Mouse (Mus musculus): ENCODE data around the gene Dock8. TPM values are rescaled to one million over a fixed set of nuclear protein-coding genes. Genes with fewer than 3 reads are reported as not detected.

The Dock8 gene
- polyA plus RNA-seq, 1 experiment from 2014 or later = 2.9 TPM

DNA sequence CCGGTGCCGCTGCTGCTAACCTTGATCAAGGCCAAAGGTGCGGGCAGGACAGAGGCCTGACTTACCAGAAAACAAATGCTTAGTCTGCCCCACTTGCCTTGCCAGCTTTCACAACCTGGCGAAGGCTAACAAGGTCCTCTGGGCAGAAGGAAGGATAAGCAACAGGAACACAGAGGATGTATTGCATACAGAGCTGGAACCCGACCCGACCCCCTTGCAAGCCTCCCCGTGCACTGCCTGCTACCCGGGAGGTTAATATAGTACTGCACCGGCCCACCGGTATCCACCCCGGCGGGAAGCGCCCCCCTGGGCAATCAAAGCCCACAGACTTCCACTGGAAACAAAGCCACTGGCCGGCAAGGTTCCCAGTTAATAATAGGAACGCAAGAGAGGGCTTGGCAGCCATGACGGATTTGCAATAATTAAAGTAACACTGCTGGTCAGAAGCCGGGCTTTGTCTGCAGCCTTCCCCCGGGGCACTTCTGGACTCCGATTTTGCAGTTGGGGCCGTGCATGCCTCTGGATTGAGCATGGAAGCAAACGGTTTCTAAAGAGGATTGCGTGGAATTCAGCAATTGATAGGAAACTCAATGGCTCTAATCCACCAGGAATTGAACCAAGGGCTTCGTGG, 208.5 kb downstream of the Dock8 start:
- Histone ChIP-seq H3K9ac (no peak overlapping the region), H3K4me2 (replicated peaks) (peak overlapping the region; percentile 41), H3K36me3 (no peaks in the 10 kb centered on the region), H3K4me1 (peaks cover 12% of the 10 kb centered on the region), H3K9me3 (no peaks in the 10 kb centered on the region), H3K27me3 (0 out of 2 replicates have a peak, but pooled peaks cover 2% of the 10 kb centered on the region), H3K4me3 (0 out of 2 replicates have a peak overlapping the region, but pooled peaks have one; percentile 18), H3K27ac (0 out of 2 replicates have a peak overlapping the region, but pooled peaks have one; percentile 11)
- ATAC-seq (ENCODE audit: insufficient number of reproducible peaks, insufficient read depth, low FRiP score, low TSS enrichment) = no peak
- WGBS = 5% methylated on average over 23 of the region's 23 CpGs

- Histone ChIP-seq H3K36me3 (no peaks in the 10 kb centered on the region), H3K27me3 (0 out of 2 replicates have a peak, but pooled peaks cover 2% of the 10 kb centered on the region), H3K27ac (no peak overlapping the region), H3K4me3 (no peak overlapping the region), H3K4me1 (peaks cover 12% of the 10 kb centered on the region), H3K9me3 (0 out of 2 replicates have a peak, but pooled peaks cover 6% of the 10 kb centered on the region), H3K9ac (no peak overlapping the region), H3K4me2 (replicated peaks) (no peak overlapping the region)
- ATAC-seq (ENCODE audit: insufficient number of reproducible peaks, insufficient read depth, low FRiP score, low TSS enrichment) = no peak
- 67% methylated on average over 11 of the region's 11 CpGs for WGBS
Measured at GRCm38 (mm10) chr19:25208596-25209110, 209.3 kb downstream of the Dock8 start.

GRCm38 (mm10) chr19:25220611-25221010, 221.3 kb downstream of the Dock8 start:
- 76% methylated on average over 2 of the region's 2 CpGs for WGBS
- Histone ChIP-seq H3K9me3 (no peaks in the 10 kb centered on the region), H3K36me3 (no peaks in the 10 kb centered on the region), H3K9ac (no peak overlapping the region), H3K4me3 (no peak overlapping the region), H3K4me1 (no peaks in the 10 kb centered on the region), H3K27me3 (no peaks in the 10 kb centered on the region), H3K4me2 (replicated peaks) (no peak overlapping the region), H3K27ac (no peak overlapping the region)
- no peak for ATAC-seq (ENCODE audit: insufficient number of reproducible peaks, insufficient read depth, low FRiP score, low TSS enrichment)

- 64% methylated on average over 9 of the region's 9 CpGs for WGBS
Measured at GRCm38 (mm10) chr19:25221964-25222640, 222.8 kb downstream of the Dock8 start.

GRCm38 (mm10) chr19:25230058-25230974, 231.0 kb downstream of the Dock8 start:
- no peak overlapping the region for H3K27ac ChIP-seq
- H3K9ac ChIP-seq = no peak overlapping the region
- no peaks in the 10 kb centered on the region for H3K9me3 ChIP-seq
- H3K4me1 ChIP-seq = no peaks in the 10 kb centered on the region
- H3K27me3 ChIP-seq = no peaks in the 10 kb centered on the region
- no peak overlapping the region for H3K4me3 ChIP-seq
- H3K4me2 ChIP-seq (replicated peaks) = no peak overlapping the region
- 81% methylated on average over 4 of the region's 4 CpGs for WGBS
- H3K36me3 ChIP-seq = no peaks in the 10 kb centered on the region
- ATAC-seq (ENCODE audit: insufficient number of reproducible peaks, insufficient read depth, low FRiP score, low TSS enrichment) = no peak

More at GRCm38 (mm10) chr19:25221964-25222640, 222.8 kb downstream of the Dock8 start:
- H3K4me2 ChIP-seq (replicated peaks) = no peak overlapping the region
- no peak overlapping the region for H3K27ac ChIP-seq
- H3K27me3 ChIP-seq = no peaks in the 10 kb centered on the region
- no peaks in the 10 kb centered on the region for H3K36me3 ChIP-seq
- H3K9me3 ChIP-seq = no peaks in the 10 kb centered on the region
- ATAC-seq (ENCODE audit: insufficient number of reproducible peaks, insufficient read depth, low FRiP score, low TSS enrichment) = no peak
- no peaks in the 10 kb centered on the region for H3K4me1 ChIP-seq
- no peak overlapping the region for H3K9ac ChIP-seq
- H3K4me3 ChIP-seq = no peak overlapping the region

DNA sequence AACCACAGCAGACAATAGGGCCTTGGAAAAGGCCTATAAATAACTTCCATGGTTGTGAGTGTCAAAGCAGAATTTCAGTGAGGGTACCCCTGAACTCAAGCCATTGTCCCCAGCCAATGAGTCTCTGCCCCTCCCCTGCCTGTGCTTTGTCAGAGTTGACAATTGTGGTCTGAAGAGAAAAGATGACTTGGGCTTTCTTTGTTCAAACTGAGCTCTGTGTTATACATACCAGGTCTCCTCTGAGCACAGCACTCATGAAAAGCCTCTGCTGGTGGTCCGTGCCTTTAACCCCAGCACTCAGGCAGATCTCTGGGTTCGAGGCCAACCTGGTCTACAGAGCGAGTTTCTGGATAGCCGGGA, 231.6 kb downstream of the Dock8 start:
- no peak overlapping the region for H3K9ac ChIP-seq
- no peak overlapping the region for H3K4me3 ChIP-seq
- no peak overlapping the region for H3K27ac ChIP-seq
- H3K4me2 ChIP-seq (replicated peaks) = no peak overlapping the region
- 78% methylated on average over 4 of the region's 4 CpGs for WGBS
- H3K4me1 ChIP-seq = no peaks in the 10 kb centered on the region
- H3K36me3 ChIP-seq = no peaks in the 10 kb centered on the region
- ATAC-seq (ENCODE audit: insufficient number of reproducible peaks, insufficient read depth, low FRiP score, low TSS enrichment) = no peak
- H3K27me3 ChIP-seq = no peaks in the 10 kb centered on the region
- H3K9me3 ChIP-seq = no peaks in the 10 kb centered on the region

DNA sequence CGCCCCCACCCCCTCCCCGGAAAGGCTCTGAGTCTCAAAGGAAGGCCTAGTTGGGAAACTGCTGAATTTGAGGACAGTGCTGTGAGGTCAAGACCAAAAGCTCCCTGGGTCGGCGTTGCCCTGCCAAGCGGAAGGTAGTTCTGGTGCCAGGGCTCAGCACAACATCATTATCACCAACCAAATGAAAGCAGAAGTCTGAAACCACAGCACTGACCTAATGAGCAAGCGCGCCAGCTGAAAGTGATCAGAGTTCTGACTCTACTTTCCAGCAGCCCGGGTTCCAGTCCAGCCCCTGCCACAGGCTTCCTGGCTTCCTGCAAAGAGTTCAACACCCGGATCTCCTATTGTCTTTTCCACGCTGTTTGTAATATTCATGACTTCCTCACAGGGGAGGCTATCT, 232.7 kb downstream of the Dock8 start:
- H3K4me3 ChIP-seq = no peak overlapping the region
- H3K4me1 ChIP-seq = peaks cover under 1% of the 10 kb centered on the region; the same call in 1 of the 2 replicates
- WGBS = 62% methylated on average over 10 of the region's 10 CpGs
- peaks cover 3% of the 10 kb centered on the region; the same call in 1 of the 2 replicates for H3K27me3 ChIP-seq
- no peak overlapping the region for H3K27ac ChIP-seq
- no peak overlapping the region for H3K9ac ChIP-seq
- H3K4me2 ChIP-seq (replicated peaks) = no peak overlapping the region
- H3K9me3 ChIP-seq = no peaks in the 10 kb centered on the region
- H3K36me3 ChIP-seq = no peaks in the 10 kb centered on the region
- ATAC-seq (ENCODE audit: insufficient number of reproducible peaks, insufficient read depth, low FRiP score, low TSS enrichment) = no peak

DNA sequence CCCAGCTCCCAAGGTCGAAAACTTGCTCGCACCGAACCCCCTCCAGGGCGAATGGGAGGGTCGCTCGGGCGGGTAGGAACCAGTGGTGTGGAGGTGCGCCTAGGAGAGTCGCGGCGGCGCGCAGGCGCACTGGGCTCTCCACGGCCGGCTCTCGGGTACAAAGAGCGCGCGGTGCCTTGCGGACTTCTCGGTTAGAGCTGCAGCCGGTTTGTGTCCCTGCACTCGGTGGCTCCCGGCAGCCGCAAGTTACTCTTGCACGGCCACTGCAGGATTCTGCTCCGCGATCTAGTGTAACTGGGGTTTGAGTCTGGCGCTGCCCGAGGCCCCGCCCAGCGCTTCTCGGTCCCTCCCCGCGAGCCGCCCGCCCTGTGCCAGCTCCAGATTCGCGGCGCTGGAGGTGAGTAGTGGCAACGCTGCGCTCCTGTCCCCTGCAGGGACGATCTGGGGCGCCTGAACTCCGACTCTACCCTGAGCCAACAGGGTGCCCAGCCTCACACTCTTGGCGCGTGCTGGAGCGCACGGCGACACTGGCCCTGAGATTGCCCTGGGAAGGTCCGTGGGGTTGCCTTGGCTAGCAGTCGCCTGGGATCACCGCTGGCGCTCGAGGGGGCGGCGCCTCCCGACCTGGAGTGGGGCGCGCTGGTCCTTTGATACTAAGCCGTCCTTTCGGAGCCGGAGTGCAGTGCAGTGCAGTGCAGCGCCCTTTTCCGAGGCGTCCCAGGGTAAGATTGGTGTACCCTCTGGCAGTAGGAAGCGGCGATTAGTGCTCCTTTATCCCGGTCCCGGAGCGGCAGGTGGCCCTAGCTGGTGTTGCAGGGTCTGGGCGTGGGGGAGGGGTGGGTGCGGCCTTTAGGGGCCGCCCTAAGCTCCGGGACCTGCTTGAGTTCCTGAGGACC, 237.5 kb downstream of the Dock8 start, which contains the start of gene Kank1:
Gene Kank1 (plus strand): TSS at position 380 of the 896 bp plus-strand sequence.
- Histone ChIP-seq H3K9me3 (no peaks in the 10 kb centered on the region), H3K36me3 (no peaks in the 10 kb centered on the region), H3K4me2 (replicated peaks) (peak within 1 kb of the TSS; percentile 95), H3K4me3 (peak within 1 kb of the TSS; percentile 69), H3K4me1 (peaks cover 7% of the 10 kb centered on the region; the same call in 1 of the 2 replicates), H3K27me3 (peaks cover 14% of the 10 kb centered on the region; the same call in 1 of the 2 replicates), H3K9ac (peak within 1 kb of the TSS; percentile 63), H3K27ac (peak within 1 kb of the TSS; percentile 62)
- peak; percentile 91 for ATAC-seq (ENCODE audit: insufficient number of reproducible peaks, insufficient read depth, low FRiP score, low TSS enrichment)
- under 1% methylated on average over 76 of the region's 76 CpGs for WGBS

- H3K27me3 ChIP-seq = peaks cover 14% of the 10 kb centered on the region; the same call in 1 of the 2 replicates
- H3K4me3 ChIP-seq = peak overlapping the region; percentile 69
- H3K9ac ChIP-seq = peak overlapping the region; percentile 63
- no peaks in the 10 kb centered on the region for H3K9me3 ChIP-seq
- H3K4me2 ChIP-seq (replicated peaks) = peak overlapping the region; percentile 95
- under 1% methylated on average over 35 of the region's 35 CpGs for WGBS
- no peaks in the 10 kb centered on the region for H3K36me3 ChIP-seq
- H3K27ac ChIP-seq = 0 out of 2 replicates have a peak overlapping the region, but pooled peaks have one; percentile 41
- no peak for ATAC-seq (ENCODE audit: insufficient number of reproducible peaks, insufficient read depth, low FRiP score, low TSS enrichment)
- peaks cover 7% of the 10 kb centered on the region; the same call in 1 of the 2 replicates for H3K4me1 ChIP-seq
Measured at GRCm38 (mm10) chr19:25237492-25238040, 238.2 kb downstream of the Dock8 start.

- Histone ChIP-seq H3K9me3 (no peaks in the 10 kb centered on the region), H3K27me3 (peaks cover 14% of the 10 kb centered on the region; the same call in 1 of the 2 replicates), H3K27ac (no peak overlapping the region), H3K9ac (no peak overlapping the region), H3K4me2 (replicated peaks) (peak overlapping the region; percentile 95), H3K4me1 (peaks cover 7% of the 10 kb centered on the region; the same call in 1 of the 2 replicates), H3K36me3 (no peaks in the 10 kb centered on the region), H3K4me3 (peak overlapping the region; percentile 69)
- WGBS = 6% methylated on average over 13 of the region's 13 CpGs
- no peak for ATAC-seq (ENCODE audit: insufficient number of reproducible peaks, insufficient read depth, low FRiP score, low TSS enrichment)
Measured at GRCm38 (mm10) chr19:25238121-25238520, 238.8 kb downstream of the Dock8 start.

All from embryonic facial prominence, embryonic 12.5 days (tissue).